Mouse (Mus musculus): ENCODE results near the gene Mthfs.
"Not testable (repeated sequence)": the region's sequence is repeated elsewhere in the genome, so short reads cannot be mapped to it uniquely, and the experiment has no call there.

Gene Mthfs

DNA sequence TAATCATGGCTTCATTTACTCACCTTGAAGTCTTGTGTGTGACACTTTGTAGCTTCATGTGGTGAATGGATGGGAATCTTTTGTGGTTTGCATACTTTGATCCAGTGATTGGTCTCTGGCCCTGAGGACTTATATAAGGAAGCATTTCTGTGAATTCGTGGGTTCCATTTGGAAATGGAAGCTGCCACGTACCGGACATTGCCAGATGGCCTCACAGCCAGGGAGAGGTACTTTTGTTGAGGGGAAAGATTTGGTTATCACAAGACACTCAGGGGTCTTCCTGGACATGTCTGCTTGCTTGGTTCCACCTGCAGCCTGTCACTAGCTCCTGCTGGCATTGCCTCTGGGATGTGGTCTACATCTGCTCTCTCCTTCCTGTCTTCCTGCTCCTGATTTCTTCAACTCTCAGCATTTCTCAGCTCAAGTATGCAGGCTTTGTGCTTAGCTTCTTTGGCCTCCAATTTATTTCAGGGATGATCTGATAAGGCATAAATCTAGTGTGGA, 30.1 kb downstream of the Mthfs start:
- DNase-seq (ENCODE audit: low read depth): not testable (repeated sequence)

- DNase-seq (ENCODE audit: low read depth): no peak
Observed at GRCm38 (mm10) chr9:89253400-89253799, 42.9 kb downstream of the Mthfs start.

GRCm38 (mm10) chr9:89256556-89257335, 46.3 kb downstream of the Mthfs start:
- DNase-seq (ENCODE audit: low read depth): no peak

DNA sequence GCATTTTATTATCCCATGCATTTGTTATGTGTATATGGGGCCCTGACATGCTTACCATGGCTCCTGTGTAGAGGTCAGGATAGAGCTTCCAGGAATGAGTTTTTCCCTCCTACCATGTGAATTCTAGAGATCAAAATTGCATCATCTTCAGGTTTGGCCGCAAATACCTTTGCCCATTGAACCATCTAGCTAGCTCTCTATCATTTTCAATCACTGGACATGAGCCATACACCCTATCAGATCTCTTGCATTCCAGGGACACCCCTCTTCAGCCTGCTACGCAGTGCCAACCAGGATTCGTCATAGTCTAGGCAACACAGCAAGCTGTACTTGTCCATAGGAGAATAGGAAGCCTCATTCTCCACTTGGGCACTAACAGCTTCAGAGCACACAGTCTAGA, 53.5 kb downstream of the Mthfs start:
- no peak for DNase-seq (ENCODE audit: low read depth)

DNA sequence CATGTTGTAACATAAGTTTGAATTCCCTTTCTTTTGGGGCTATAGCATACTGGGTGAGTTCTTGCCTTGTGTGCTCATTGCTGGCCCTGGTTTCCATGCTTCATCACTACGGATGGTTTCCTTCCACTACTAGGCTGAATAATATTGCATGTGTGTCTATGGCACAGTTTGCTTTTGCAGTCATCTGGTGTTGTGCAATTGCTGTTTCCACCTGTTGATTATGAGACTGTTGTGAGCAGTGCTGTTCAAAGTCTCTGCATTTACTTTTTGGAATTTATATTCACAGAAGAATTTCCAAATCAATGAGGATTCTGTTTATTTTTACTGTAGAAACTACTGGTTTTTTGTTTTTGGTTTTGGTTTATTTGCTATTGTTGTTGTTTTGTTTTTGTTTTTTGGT, 54.1 kb downstream of the Mthfs start:
- no peak for DNase-seq (ENCODE audit: low read depth)

DNA sequence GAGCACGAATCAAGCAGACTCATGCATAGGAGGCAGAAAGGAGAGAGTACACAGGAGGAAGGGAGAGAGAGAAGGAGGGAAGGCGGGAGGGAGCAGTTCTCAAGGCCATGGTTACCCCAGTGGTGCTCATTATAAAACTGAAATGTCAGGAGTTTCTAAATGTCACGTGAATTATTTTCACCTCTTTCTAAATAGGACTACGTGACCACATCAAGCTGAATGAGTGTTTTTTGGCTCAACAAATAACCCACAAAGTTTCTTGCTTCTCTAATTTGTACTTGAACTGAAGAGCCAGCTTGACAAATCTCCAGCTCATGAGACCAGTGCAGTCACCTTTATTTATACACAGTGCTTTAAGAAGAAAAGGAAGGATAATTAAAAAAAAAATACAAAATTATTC, 56.6 kb downstream of the Mthfs start:
- no peak for DNase-seq (ENCODE audit: low read depth)

- no peak for DNase-seq (ENCODE audit: low read depth)
Observed at GRCm38 (mm10) chr9:89267572-89267971, 57.1 kb downstream of the Mthfs start.

GRCm38 (mm10) chr9:89270376-89270775, 59.9 kb downstream of the Mthfs start:
- DNase-seq (ENCODE audit: low read depth): no peak

DNA sequence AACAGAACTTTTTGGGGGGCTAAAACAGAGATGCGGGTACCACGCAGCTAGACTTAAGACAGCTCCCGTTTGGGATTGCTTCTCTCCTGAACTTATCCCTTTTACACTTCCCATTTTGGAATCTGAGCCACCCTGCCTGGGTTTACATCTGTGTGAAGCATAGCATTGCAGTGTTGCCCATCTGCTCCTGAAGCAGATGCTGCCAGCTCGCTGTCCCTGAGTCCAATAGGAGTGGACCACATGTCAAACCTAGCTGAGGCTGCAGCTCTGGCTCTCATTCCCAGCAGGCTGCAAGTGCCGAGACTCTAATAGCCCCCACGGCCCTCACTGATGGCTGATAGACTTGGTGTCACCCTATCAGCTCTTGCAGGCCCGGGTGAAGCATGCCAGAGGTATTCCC, 63.3 kb downstream of the Mthfs start:
- DNase-seq (ENCODE audit: low read depth): no peak

DNA sequence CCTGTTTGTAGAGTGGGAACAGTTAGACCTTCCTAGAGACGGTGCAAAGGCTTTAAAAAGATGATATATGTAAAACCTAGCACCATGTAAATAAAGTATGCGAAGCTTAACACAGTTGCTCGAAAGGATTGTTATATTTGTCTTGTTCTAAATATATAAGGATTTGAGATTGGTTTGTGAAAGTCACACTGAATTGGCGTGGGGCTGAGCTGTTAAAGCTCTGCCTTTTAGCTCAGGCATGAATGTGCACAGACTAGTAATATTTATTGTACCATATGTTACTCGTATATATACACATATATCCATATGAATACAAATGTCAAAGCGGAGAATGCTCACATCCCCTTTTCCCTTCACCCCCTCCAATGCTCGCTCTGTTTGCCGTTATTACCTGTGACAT, 67.7 kb downstream of the Mthfs start:
- DNase-seq (ENCODE audit: low read depth): no peak

GRCm38 (mm10) chr9:89282374-89283068, 72.0 kb downstream of the Mthfs start:
- DNase-seq (ENCODE audit: low read depth): no peak

- no peak for DNase-seq (ENCODE audit: low read depth)
Observed at GRCm38 (mm10) chr9:89288037-89288436, 77.6 kb downstream of the Mthfs start.

GRCm38 (mm10) chr9:89293364-89293763, 82.9 kb downstream of the Mthfs start:
- no peak for DNase-seq (ENCODE audit: low read depth)

GRCm38 (mm10) chr9:89294121-89294520, 83.6 kb downstream of the Mthfs start:
- no peak for DNase-seq (ENCODE audit: low read depth)

GRCm38 (mm10) chr9:89305637-89306036, 95.2 kb downstream of the Mthfs start:
- DNase-seq (ENCODE audit: low read depth): no peak

GRCm38 (mm10) chr9:89308357-89309194, 98.1 kb downstream of the Mthfs start:
- DNase-seq (ENCODE audit: low read depth): no peak

- no peak for DNase-seq (ENCODE audit: low read depth)
Observed at GRCm38 (mm10) chr9:89309195-89309535, 98.7 kb downstream of the Mthfs start.

DNA sequence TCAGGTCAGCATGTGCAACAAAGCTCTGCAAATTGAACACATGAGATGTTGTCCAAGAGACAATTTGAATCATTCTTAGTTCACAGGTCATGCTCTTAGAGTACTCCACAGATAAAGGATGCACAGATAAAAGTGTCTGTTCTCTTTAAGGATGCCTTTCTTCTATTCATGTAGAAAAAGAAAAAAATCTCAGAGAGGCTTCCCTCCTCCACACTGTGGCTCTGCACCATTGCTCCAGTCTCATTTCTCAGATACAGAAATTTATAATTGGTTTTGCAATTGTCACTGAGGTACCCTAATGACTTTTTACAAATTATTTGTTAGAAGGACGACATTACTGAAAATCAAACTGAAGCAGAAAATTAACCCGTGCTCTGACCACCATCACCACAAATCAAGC, 101.2 kb downstream of the Mthfs start:
- DNase-seq (ENCODE audit: low read depth): no peak

- DNase-seq (ENCODE audit: low read depth): no peak
Observed at GRCm38 (mm10) chr9:89373731-89374130, 163.3 kb downstream of the Mthfs start.

- peak; percentile 9 for DNase-seq (ENCODE audit: low read depth)
Observed at GRCm38 (mm10) chr9:89374650-89375049, 164.2 kb downstream of the Mthfs start.

GRCm38 (mm10) chr9:89403031-89403430, 192.6 kb downstream of the Mthfs start:
- DNase-seq (ENCODE audit: low read depth): no peak

Measured in naive thymus-derived CD4-positive, alpha-beta T cell, adult 2 months (primary cell).